ENCODE assay signal across 13 mouse cellular contexts in genomic region chr4:150664726-150665125, GRCm38 (mm10). TPM values are rescaled to one million over a fixed set of nuclear protein-coding genes. Genes with fewer than 3 reads are reported as not detected.
DNase-seq lines count a peak whose midpoint lies in the region; ATAC-seq and TF ChIP-seq lines count a peak whose summit lies in the region.
"Had no signal": no experiment of that assay in that cellular context is flagged by ENCODE, and none has a peak within 500 bp of the region (broad histone marks: within the 10 kb centered on the region; RNA-seq: fewer than 3 reads in every experiment).

No protein-coding gene starts in this region.

- no peak overlapping the region for H3K9ac ChIP-seq in heart, adult 2 months (ENCODE audit: low read depth, low read length)
- H3K9ac ChIP-seq in heart, embryonic 11.5 days (ENCODE audit: low read depth, low read length): no peak overlapping the region
- no peak overlapping the region for H3K9ac ChIP-seq in midbrain, embryonic 14.5 days (replicated peaks; ENCODE audit: low read length)
- H3K9ac ChIP-seq: forebrain, embryonic 12.5 days; heart, embryonic 12.5 days; intestine, embryonic 15.5 days; stomach, embryonic 15.5 days had no signal

- H3K4me3 ChIP-seq in heart, adult 2 months: no peak overlapping the region
- no peak overlapping the region for H3K4me3 ChIP-seq in heart, embryonic 11.5 days (ENCODE audit: low read depth, low read length)
- no peak overlapping the region for H3K4me3 ChIP-seq in testis, adult 2 months (ENCODE audit: control insufficient read depth, low read depth, low read length)
- no peak overlapping the region for H3K4me3 ChIP-seq in cortical plate, adult 2 months (ENCODE audit: insufficient read depth, low read length)
- H3K4me3 ChIP-seq in midbrain, embryonic 14.5 days (replicated peaks; ENCODE audit: low read depth, low read length): no peak overlapping the region
- H3K4me3 ChIP-seq: forebrain, embryonic 12.5 days; heart, embryonic 12.5 days; intestine, embryonic 15.5 days; stomach, embryonic 15.5 days had no signal

- no peak for DNase-seq in heart, adult 2 months
- no peak for DNase-seq in testis, postnatal 14 days (ENCODE audit: low spot score)
- DNase-seq in c-Kit-positive CD71-positive TER-119-positive erythroid progenitor cells, embryonic 14.5 days (ENCODE audit: low spot score): no peak
- no peak for DNase-seq in frontal cortex, postnatal 25 days (ENCODE audit: low spot score in 2 of 2)
- DNase-seq in midbrain, embryonic 14.5 days: no peak
- DNase-seq: cerebellum, adult 18-20 months had no signal

- TF ChIP-seq POLR2A in heart, adult 2 months (IDR thresholded peaks at IDR 0.05; ENCODE audit: insufficient read depth, low read depth, low read length): no peak
- TF ChIP-seq POLR2A in testis, adult 2 months (IDR thresholded peaks at IDR 0.05; ENCODE audit: control insufficient read depth, low read depth, low read length): no peak
- no peak for TF ChIP-seq POLR2A in cortical plate, adult 2 months (IDR thresholded peaks at IDR 0.05; ENCODE audit: extremely low read depth, insufficient read depth, low read length)

- no peak for TF ChIP-seq EP300 in heart, adult 2 months (IDR thresholded peaks at IDR 0.05; ENCODE audit: insufficient read depth, low read depth, low read length)

- no peak for ATAC-seq in heart, embryonic 11.5 days (replicated peaks; ENCODE audit: insufficient number of reproducible peaks, low FRiP score, low TSS enrichment)
- ATAC-seq in midbrain, embryonic 14.5 days (ENCODE audit: low FRiP score, low TSS enrichment): no peak
- ATAC-seq: intestine, embryonic 15.5 days had no signal

- H3K4me1 ChIP-seq in heart, adult 2 months (ENCODE audit: control insufficient read depth, insufficient read depth, low read length): no peaks in the 10 kb centered on the region
- no peaks in the 10 kb centered on the region for H3K4me1 ChIP-seq in heart, embryonic 11.5 days (ENCODE audit: control insufficient read depth, insufficient read depth, low read length)
- peaks cover 3% of the 10 kb centered on the region; the same call in 1 of the 2 replicates for H3K4me1 ChIP-seq in testis, adult 2 months (ENCODE audit: control insufficient read depth, insufficient read depth, low read length)
- no peaks in the 10 kb centered on the region for H3K4me1 ChIP-seq in cortical plate, adult 2 months (ENCODE audit: control insufficient read depth, insufficient read depth, low read length)
- H3K4me1 ChIP-seq in midbrain, embryonic 14.5 days (ENCODE audit: control insufficient read depth, insufficient read depth, low read length): no peaks in the 10 kb centered on the region

- H3K36me3 ChIP-seq in heart, adult 2 months (ENCODE audit: control insufficient read depth, insufficient read depth, low read length): no peaks in the 10 kb centered on the region
- no peaks in the 10 kb centered on the region for H3K36me3 ChIP-seq in heart, embryonic 11.5 days (ENCODE audit: control insufficient read depth, insufficient read depth, low read length)
- H3K36me3 ChIP-seq in testis, adult 2 months (ENCODE audit: control insufficient read depth, insufficient read depth, low read length): no peaks in the 10 kb centered on the region
- no peaks in the 10 kb centered on the region for H3K36me3 ChIP-seq in midbrain, embryonic 14.5 days (ENCODE audit: control insufficient read depth, insufficient read depth, low read length)
- H3K36me3 ChIP-seq: forebrain, embryonic 12.5 days; heart, embryonic 12.5 days; intestine, embryonic 15.5 days; stomach, embryonic 15.5 days had no signal

- no peaks in the 10 kb centered on the region for H3K79me2 ChIP-seq in heart, adult 2 months (replicated peaks; ENCODE audit: control insufficient read depth, insufficient read depth, low read length)

- no peaks in the 10 kb centered on the region for H3K9me3 ChIP-seq in heart, embryonic 11.5 days (replicated peaks; ENCODE audit: control insufficient read depth, low read length)
- H3K9me3 ChIP-seq in midbrain, embryonic 14.5 days (ENCODE audit: control insufficient read depth, low read length): no peaks in the 10 kb centered on the region
- H3K9me3 ChIP-seq: forebrain, embryonic 12.5 days; intestine, embryonic 15.5 days; stomach, embryonic 15.5 days had no signal

- no peaks in the 10 kb centered on the region; the same call in 1 of the 2 replicates for H3K27me3 ChIP-seq in heart, adult 2 months (ENCODE audit: control insufficient read depth, insufficient read depth, low read length)
- H3K27me3 ChIP-seq in heart, embryonic 11.5 days (ENCODE audit: control insufficient read depth, insufficient read depth, low read length): 0 out of 2 replicates have a peak, but pooled peaks cover 2% of the 10 kb centered on the region
- H3K27me3 ChIP-seq in testis, adult 2 months (ENCODE audit: control insufficient read depth, insufficient read depth, low read length): no peaks in the 10 kb centered on the region
- H3K27me3 ChIP-seq in midbrain, embryonic 14.5 days (ENCODE audit: control insufficient read depth, insufficient read depth, low read length): no peaks in the 10 kb centered on the region
- H3K27me3 ChIP-seq: heart, embryonic 12.5 days; intestine, embryonic 15.5 days; stomach, embryonic 15.5 days had no signal

- 81% methylated on average over 7 of the region's 7 CpGs for WGBS in heart, adult 2 months
- WGBS in heart, embryonic 11.5 days (ENCODE audit: insufficient replicate concordance): 76% methylated on average over 7 of the region's 7 CpGs
- 80% methylated on average over 7 of the region's 7 CpGs for WGBS in midbrain, embryonic 14.5 days

- peak; percentile 47 for TF ChIP-seq CTCF in heart, adult 2 months (IDR thresholded peaks at IDR 0.05)
- TF ChIP-seq CTCF in testis, adult 2 months (IDR thresholded peaks at IDR 0.05; ENCODE audit: control insufficient read depth, insufficient read depth, insufficient replicate concordance, low read depth, low read length): peak; percentile 60; the same call in 1 of the 2 replicates
- TF ChIP-seq CTCF in cortical plate, adult 2 months (IDR thresholded peaks at IDR 0.05; ENCODE audit: extremely low read depth, insufficient read depth, low read length): peak; percentile 27; the same call in 1 of the 2 replicates

- H3K27ac ChIP-seq in heart, adult 2 months: no peak overlapping the region
- no peak overlapping the region for H3K27ac ChIP-seq in heart, embryonic 11.5 days (ENCODE audit: low read depth, low read length)
- H3K27ac ChIP-seq in testis, adult 2 months (ENCODE audit: control insufficient read depth, insufficient read depth, low read depth, low read length): no peak overlapping the region
- H3K27ac ChIP-seq in cortical plate, adult 2 months (ENCODE audit: insufficient read depth, low read length): no peak overlapping the region
- H3K27ac ChIP-seq in midbrain, embryonic 14.5 days (replicated peaks; ENCODE audit: low read depth, low read length): no peak overlapping the region
- H3K27ac ChIP-seq: forebrain, embryonic 12.5 days; intestine, embryonic 15.5 days; stomach, embryonic 15.5 days had no signal

- H3K4me2 ChIP-seq in heart, embryonic 11.5 days: no peak overlapping the region
- no peak overlapping the region for H3K4me2 ChIP-seq in midbrain, embryonic 14.5 days (ENCODE audit: low read length)
- H3K4me2 ChIP-seq: forebrain, embryonic 12.5 days; heart, embryonic 12.5 days; intestine, embryonic 15.5 days; stomach, embryonic 15.5 days had no signal

- intact Hi-C loops in heart, adult 2 months (cut with DNase I): no loop called here

RNA-seq across cellular contexts. Expression of gene Slc45a1, which starts 12.8 kb away (rescaled TPM):
- not detected for total RNA-seq in heart, adult 2 months (2021)
- not detected in 2 replicates for polyA plus RNA-seq in heart, adult 2 months (2012; rRNA removed)
- 0.04 TPM in 1 of 2 replicates, not detected in the other for polyA plus RNA-seq in heart, embryonic 11.5 days (2014; fragmentation: Nextera tagmentation; extraction: Ambion mirVana)
- 0.37 and 0.42 TPM in 2 replicates for polyA plus RNA-seq in testis, adult 2 months (2012; rRNA removed)
- polyA plus RNA-seq in cortical plate, adult 2 months (2012; rRNA removed): 38.6 and 41.8 TPM in 2 replicates
- polyA plus RNA-seq in midbrain, embryonic 14.5 days (2014; fragmentation: Nextera tagmentation; extraction: Ambion mirVana): 28.0 and 29.3 TPM in 2 replicates
- polyA plus RNA-seq: heart, embryonic 12.5 days had no signal

Comparison
In these comparisons a context has a peak if more than half of its experiments do, and no peak if none do; other contexts are left out.
1. RNA of gene Slc45a1, which starts 12.8 kb away (polyA plus RNA-seq): 38.6 to 41.8 TPM in cortical plate, adult 2 months and 28.0 to 29.3 TPM in midbrain, embryonic 14.5 days; 0.37 to 0.42 TPM in testis, adult 2 months, 0.04 TPM in heart, embryonic 11.5 days and not detected in heart, adult 2 months; every median in the first group is over 10 times any median in the second.
2. Peak in every context shown above with its lines, with median percentiles within 50 percentile points of each other: CTCF ChIP-seq.